Mouse (Mus musculus) olfactory bulb, adult 2 months (tissue): ENCODE measurements around the gene Pgf. TPM values are rescaled to one million over a fixed set of nuclear protein-coding genes. Genes with fewer than 3 reads are reported as not detected.

ENCODE experiments used
- H3K27ac ChIP-seq: fragments of 200-500 bp; 2 replicates; pipeline ENCODE4 v1.5.1; 2012; ENCODE audit warnings: low read depth, low read length; ENCODE audit not compliant: insufficient read depth
- H3K4me1 ChIP-seq: fragments of 200-500 bp; 2 replicates; pipeline ENCODE4 v1.6.1; 2012; ENCODE audit warnings: low read length; ENCODE audit not compliant: control insufficient read depth, insufficient read depth
- H3K4me3 ChIP-seq: fragments of 200-500 bp; 2 replicates; pipeline ENCODE4 v1.5.1; 2012; ENCODE audit warnings: mild to moderate bottlenecking, low read depth, low read length, moderate library complexity; ENCODE audit not compliant: insufficient read depth
- CTCF ChIP-seq: fragments of 200-500 bp; IDR thresholded peaks from 2 replicates; pipeline ENCODE4 v1.5.1; 2012; ENCODE audit warnings: low read depth, mild to moderate bottlenecking, low read length, moderate library complexity; ENCODE audit not compliant: insufficient read depth
- POLR2A ChIP-seq: fragments of 200-500 bp; IDR thresholded peaks from 2 replicates; pipeline ENCODE4 v1.6.1; 2012; ENCODE audit warnings: mild to moderate bottlenecking, low read depth, low read length, moderate library complexity; ENCODE audit not compliant: insufficient read depth
- WGBS: fragments of 180-500 bp; shearing (Covaris S2); methylation state at CpG from one replicate; pipeline ENCODE4 v1.1.7; 2018; 5-methylcytosine and 5-hydroxymethylcytosine counted together
- polyA plus RNA-seq: library from polyadenylated mRNA; stranded (reverse); fragments of >200 nt; gene quantifications from 2 replicates; pipeline ENCODE4 v1.2.4, GENCODE M21; 2012; ENCODE audit warnings: low replicate concordance; ENCODE audit not compliant: missing spikeins, insufficient read depth, insufficient read length

Gene Pgf
- not detected in 2 replicates for polyA plus RNA-seq

DNA sequence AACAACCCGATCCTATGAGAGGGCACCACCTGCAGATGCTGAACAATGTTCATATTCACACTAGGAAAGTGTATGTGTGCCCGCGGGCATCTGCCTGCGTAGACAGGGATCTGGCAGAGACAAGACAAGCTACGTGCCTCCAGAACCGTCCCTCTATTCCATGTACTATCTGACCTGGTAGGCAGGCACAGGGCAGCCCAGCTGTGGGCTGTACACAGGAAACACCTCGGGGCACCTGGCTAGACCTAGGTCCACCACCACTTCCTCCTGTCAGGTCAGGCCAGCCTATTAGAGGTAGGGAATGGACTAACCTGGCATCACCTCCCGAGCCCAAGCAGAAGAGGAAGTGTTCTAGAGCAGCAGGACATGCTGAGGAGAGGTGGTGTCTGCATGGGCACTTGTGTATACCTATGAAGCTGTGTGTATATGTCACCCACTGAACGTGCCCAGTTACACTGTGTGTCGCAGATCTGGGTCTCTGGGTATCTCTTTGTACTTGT is at the start of gene Pgf:
Gene Pgf, minus strand, starts transcription at position 51 of the 500 bp plus-strand sequence.
- Histone ChIP-seq H3K4me3 (peak within 1 kb of the TSS; percentile 34), H3K27ac (no peak within 1 kb of the TSS), H3K4me1 (peaks cover 43% of the 10 kb centered on the region)
- no peak for TF ChIP-seq CTCF
- TF ChIP-seq POLR2A = no peak
- 81% methylated on average over 10 of the region's 10 CpGs for WGBS

DNA sequence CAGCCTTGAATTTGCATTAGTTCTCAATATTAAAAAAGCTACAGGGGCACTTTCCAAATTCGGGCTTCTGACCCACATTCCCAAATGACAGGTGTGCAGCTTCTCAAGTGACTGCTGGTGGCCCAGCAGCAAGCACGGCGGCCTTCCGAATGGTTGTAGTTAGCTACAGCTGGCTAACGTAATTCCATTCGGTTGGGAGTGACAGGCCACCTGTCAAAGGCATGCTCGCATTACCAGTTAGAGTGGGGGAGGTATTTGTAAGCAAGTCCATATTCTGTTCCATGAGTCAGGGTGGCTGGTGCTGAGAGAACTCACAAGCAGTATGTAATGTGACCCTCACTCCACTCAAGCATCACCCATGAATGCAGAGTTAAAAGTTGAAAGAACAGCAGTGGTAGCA is 49.6 kb upstream of the Pgf start:
- 59% methylated on average over 7 of the region's 7 CpGs for WGBS
- H3K4me3 ChIP-seq = no peak overlapping the region
- H3K4me1 ChIP-seq = peaks cover 8% of the 10 kb centered on the region
- TF ChIP-seq POLR2A (no peak), CTCF (no peak)
- H3K27ac ChIP-seq = no peak overlapping the region

DNA sequence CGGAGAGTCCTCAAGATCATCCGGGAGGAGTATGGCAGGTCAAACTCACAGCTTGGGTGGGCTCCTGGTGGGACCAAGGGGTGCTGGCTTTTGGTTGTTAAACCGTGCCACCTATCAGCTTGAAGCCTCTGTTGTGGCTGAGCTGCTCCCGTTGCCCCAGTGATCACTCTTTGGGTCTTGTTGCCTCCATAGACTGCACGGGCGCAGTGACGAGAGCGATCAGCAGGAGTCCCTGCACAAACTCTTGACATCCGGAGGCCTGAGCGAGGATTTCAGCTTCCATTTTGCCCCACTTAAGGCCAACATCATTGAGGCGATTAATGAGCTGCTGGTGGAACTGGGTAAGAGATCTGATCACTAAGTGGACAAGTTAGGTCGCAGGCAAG is 42.3 kb upstream of the Pgf start:
- TF ChIP-seq POLR2A = no peak
- no peak for TF ChIP-seq CTCF
- peaks cover 6% of the 10 kb centered on the region for H3K4me1 ChIP-seq
- H3K27ac ChIP-seq = no peak overlapping the region; the same call in 1 of the 2 replicates
- H3K4me3 ChIP-seq = peak overlapping the region; percentile 94
- 2% methylated on average over 12 of the region's 12 CpGs for WGBS

DNA sequence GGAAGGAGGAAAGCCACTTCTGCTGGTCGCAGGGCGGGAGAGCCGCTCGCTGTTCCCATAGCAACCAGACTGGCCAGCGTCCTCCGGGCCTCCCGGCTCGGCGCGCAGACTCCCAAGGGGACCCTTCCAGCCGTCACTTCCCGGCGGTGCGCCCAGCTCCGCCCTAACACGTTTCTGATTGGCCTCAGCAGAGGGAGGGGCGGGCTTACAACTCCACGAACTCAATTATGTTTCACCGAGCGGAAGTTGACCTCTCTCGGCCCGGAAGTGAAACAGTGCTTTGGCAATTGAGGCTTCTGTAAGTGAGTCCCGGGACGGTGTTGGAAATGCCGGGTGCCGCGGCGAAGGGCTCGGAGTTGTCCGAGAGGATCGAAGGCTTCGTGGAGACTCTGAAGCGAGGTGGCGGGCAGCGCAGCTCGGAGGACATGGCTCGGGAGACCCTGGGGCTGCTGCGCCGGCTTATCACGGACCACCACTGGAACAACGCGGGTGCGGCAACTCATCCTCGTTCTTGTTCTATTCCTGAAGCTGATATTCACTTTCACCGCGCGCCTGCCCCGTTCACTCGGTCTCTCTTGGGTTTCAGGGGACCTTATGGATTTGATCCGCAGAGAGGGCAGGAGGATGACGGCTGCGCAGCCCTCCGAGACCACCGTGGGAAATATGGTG is 41.8 kb upstream of the Pgf start, which contains the start of gene Eif2b2:
Gene Eif2b2, plus strand, starts transcription at position 246 of the 669 bp plus-strand sequence.
- Histone ChIP-seq H3K27ac (peak within 1 kb of the TSS; percentile 74), H3K4me3 (peak within 1 kb of the TSS; percentile 94), H3K4me1 (peaks cover 6% of the 10 kb centered on the region)
- TF ChIP-seq CTCF (no peak), POLR2A (peak; percentile 85)
- under 1% methylated on average over 54 of the region's 54 CpGs for WGBS

DNA sequence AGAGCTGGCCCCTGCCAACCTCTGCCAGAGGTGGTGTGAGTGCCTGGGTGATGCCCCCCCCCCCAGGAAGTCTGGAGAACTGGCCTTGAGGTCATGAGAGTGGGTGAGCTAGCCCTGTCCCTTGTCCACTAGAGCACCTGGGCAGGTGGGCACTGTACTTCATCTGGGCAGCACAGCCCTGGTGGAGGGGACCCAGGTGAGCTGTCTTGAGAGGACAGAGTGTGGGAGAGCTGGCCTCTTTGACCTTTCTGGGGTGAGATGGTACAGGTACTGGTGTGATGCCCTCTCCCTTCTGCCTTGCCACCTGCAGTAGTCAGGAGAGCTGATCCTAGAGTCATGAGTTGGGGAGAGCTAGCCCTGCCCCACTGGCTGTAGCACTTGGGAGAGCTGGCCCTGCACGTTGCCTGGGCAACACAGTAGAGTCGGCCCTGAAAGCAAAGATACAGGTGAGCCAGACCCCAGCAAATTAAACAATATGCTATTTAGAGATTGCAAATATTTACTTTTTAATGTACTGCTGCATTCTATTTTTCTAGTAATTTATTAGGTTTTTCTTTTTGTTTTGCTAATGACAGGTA is 40.2 kb upstream of the Pgf start:
- Histone ChIP-seq H3K4me3 (no peak overlapping the region), H3K27ac (no peak overlapping the region), H3K4me1 (peaks cover 6% of the 10 kb centered on the region)
- 84% methylated on average over 2 of the region's 2 CpGs for WGBS
- TF ChIP-seq CTCF (no peak), POLR2A (no peak)

DNA sequence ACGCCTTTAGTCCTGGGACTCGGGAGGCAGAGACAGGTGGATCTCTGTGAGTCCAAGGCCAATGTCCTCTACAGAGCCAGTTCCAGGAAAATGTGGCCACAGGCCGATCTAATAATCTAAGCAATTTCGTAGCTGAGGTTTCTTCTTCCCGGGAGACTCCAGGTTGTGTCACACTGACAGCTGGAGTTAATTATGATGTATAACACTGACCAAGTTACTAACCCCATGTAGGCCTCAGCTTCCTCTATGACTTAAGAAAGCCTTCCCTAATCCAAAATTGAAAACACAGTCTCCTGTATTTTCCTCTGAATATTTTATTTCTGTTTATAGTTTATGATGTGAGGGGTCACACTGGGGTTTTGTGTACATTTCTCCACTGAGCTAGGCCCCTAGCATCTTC is 37.4 kb upstream of the Pgf start:
- no peak overlapping the region for H3K27ac ChIP-seq
- 92% methylated on average over 5 of the region's 5 CpGs for WGBS
- no peak overlapping the region for H3K4me3 ChIP-seq
- TF ChIP-seq POLR2A = no peak
- TF ChIP-seq CTCF = no peak
- H3K4me1 ChIP-seq = peaks cover 2% of the 10 kb centered on the region

DNA sequence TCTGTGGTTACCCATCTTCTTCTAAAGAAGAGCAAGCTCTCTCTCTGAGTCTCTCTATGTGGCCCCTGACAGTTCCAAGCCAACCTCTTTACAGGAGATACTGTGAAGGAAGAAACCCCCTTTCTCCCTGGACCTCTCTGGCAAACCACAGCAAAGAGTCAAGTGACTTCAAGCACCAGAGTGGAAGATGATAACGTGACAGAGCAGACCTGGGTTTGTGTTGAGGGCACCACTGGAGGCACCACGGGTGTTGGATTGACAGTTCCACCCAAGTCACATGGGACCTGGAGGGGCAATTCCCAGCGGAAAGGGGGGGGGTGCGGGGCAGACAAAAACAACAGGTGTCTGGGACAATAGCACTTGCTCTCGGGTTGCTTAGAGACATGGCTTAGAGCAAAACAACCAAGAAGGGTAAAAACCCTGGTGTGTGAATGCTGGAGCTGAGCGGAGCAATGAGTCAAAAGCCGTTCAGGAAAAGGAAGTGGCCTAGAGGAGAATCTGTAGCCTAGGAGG is 31.2 kb upstream of the Pgf start:
- WGBS = 20% methylated on average over 7 of the region's 7 CpGs
- Histone ChIP-seq H3K27ac (no peak overlapping the region), H3K4me1 (no peaks in the 10 kb centered on the region), H3K4me3 (no peak overlapping the region)
- TF ChIP-seq CTCF (no peak), POLR2A (no peak)

DNA sequence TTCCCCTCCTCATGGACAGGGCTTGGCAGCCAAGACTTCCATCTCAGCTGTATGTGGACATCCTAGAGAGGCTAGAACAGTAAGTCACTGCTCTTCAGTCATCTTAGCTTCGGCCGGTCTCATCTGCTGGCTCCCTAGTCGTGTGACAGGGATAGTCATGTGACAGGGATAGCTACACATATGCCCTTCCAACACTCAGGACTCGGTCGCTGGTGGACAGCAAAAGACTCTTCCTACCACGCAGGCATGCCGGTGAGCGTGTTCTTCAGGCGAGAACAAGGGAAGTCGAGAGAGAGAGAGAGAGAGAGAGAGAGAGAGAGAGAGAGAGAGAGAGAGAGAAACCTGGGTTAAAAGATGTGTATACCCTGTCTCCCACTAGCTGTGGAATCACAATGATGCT is 27.8 kb upstream of the Pgf start:
- WGBS = 88% methylated on average over 10 of the region's 10 CpGs

DNA sequence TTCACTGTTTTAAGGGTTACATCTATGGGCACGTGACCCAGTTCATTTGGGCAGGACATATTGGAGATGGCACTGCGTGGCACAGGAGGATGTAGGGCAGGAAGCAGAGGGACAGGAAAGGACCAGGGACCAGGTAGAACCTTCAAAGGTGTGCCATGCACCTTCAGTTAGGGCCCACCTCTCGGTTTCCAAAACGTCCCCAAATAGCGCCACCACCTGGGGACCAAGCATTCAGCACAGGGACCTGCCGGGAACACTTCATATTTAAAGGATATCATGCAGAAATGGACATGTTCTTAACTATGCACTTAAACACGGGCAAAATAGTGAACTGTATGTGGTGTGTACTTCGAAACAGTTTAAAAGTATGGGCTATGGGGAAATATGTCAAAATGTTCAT is 26.5 kb upstream of the Pgf start:
- no peak for TF ChIP-seq POLR2A
- no peak for TF ChIP-seq CTCF
- Histone ChIP-seq H3K4me1 (peaks cover 9% of the 10 kb centered on the region), H3K27ac (no peak overlapping the region), H3K4me3 (no peak overlapping the region)
- 57% methylated on average over 8 of the region's 8 CpGs for WGBS

More for the DNA sequence above, 27.8 kb upstream of the Pgf start:
- peaks cover 9% of the 10 kb centered on the region for H3K4me1 ChIP-seq
- no peak overlapping the region for H3K4me3 ChIP-seq
- no peak for TF ChIP-seq POLR2A
- TF ChIP-seq CTCF = no peak
- no peak overlapping the region for H3K27ac ChIP-seq
